In the genomic region with DNA sequence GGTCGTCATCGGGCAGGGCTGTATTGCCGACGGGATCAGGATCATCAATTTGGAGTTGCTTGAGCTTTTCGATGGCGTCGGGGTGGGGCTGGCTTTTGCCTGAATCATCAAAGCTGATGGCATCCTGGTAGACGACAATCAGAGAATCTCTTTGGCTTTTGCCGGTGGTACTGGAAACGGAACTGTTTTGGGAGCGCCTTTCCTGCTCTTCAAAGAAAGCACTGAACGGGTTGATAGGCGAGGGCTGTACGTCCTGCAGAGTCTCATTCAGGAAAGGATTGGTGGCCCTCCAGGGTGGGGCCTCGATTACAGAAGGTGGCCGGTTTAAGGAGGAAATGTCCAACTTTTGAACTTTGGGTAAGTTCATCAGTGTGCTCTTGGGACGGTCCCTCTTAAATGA, we compare ENCODE assay signal across 22 mouse cellular contexts.
"Had no signal": no experiment of that assay in that cellular context is flagged by ENCODE, and none has a peak within 500 bp of the region (broad histone marks: within the 10 kb centered on the region; RNA-seq: fewer than 3 reads in every experiment).

No protein-coding gene starts in this region.

- H3K27me3 ChIP-seq: heart, embryonic 12.5 days; hindbrain, embryonic 12.5 days; intestine, embryonic 15.5 days; limb, embryonic 12.5 days; liver, embryonic 13.5 days had no signal

- H3K4me3 ChIP-seq: gastrocnemius, adult 2 months; heart, embryonic 10.5 days; heart, embryonic 12.5 days; hindbrain, embryonic 10.5 days; hindbrain, embryonic 12.5 days; intestine, embryonic 15.5 days; layer of hippocampus, adult 2 months; left cerebral cortex, adult 2 months; limb, embryonic 10.5 days; limb, embryonic 12.5 days; liver, embryonic 13.5 days had no signal

- H3K4me1 ChIP-seq: hindbrain, embryonic 10.5 days; hindbrain, embryonic 12.5 days; intestine, embryonic 15.5 days; limb, embryonic 10.5 days; limb, embryonic 12.5 days had no signal

- H3K9me3 ChIP-seq: heart, embryonic 10.5 days; hindbrain, embryonic 12.5 days; intestine, embryonic 15.5 days; limb, embryonic 10.5 days; liver, embryonic 13.5 days had no signal

- H3K36me3 ChIP-seq: heart, embryonic 12.5 days; intestine, embryonic 15.5 days had no signal

- DNase-seq: gastrocnemius, adult 2 months; gastrocnemius, postnatal 10 days; gastrocnemius, postnatal 25 days; heart, adult 18-20 months; heart, postnatal 10 days; heart, postnatal 4 days; kidney, adult 18-20 months; kidney, adult 8-10 months; kidney, postnatal 10 days; kidney, postnatal 25 days; kidney, postnatal 4 days; liver; liver, embryonic 13.5 days had no signal
